Mouse (Mus musculus) ES-Bruce4 (cell line): Measurements from ENCODE around the gene 1700025G04Rik.

Experiments
- CTCF ChIP-seq: IDR thresholded peaks from one replicate; pipeline ENCODE4 v1.8.1; 2011; ENCODE audit warnings: low read depth, low read length
- EP300 ChIP-seq: IDR thresholded peaks from 2 replicates; pipeline ENCODE4 v1.6.1; 2011; ENCODE audit warnings: low read depth, low read length; ENCODE audit not compliant: insufficient read depth
- POLR2A ChIP-seq: IDR thresholded peaks from one replicate; pipeline ENCODE4 v1.8.1; 2011; ENCODE audit warnings: low read length; ENCODE audit not compliant: insufficient read depth

GRCm38 (mm10) chr1:152089526-152089925 lies 399 bp downstream of the 1700025G04Rik start:
- TF ChIP-seq CTCF = no peak
- no peak for TF ChIP-seq POLR2A
- no peak for TF ChIP-seq EP300
